Mouse (Mus musculus) heart, adult 9 months (tissue): Measurements from ENCODE around the gene Ush1g.

Experiments used
- DNase-seq, 2 experiments: peaks; one replicate each; pipeline ENCODE4 v3.0.0; 2022; ENCODE audit warnings: low spot score in 2 of 2

Ush1g gene

GRCm38 (mm10) chr11:115289885-115290284, 32.0 kb downstream of the Ush1g start:
- DNase-seq, result no peak

- no peak for DNase-seq
Measured at GRCm38 (mm10) chr11:115288305-115288704, 33.5 kb downstream of the Ush1g start.

GRCm38 (mm10) chr11:115287386-115287785, 34.5 kb downstream of the Ush1g start:
- no peak for DNase-seq

- DNase-seq, result no peak
Measured at GRCm38 (mm10) chr11:115286201-115286993, 35.4 kb downstream of the Ush1g start.

GRCm38 (mm10) chr11:115285282-115285681, 36.6 kb downstream of the Ush1g start:
- DNase-seq, result no peak

- no peak for DNase-seq
Measured at GRCm38 (mm10) chr11:115283891-115284620, 37.8 kb downstream of the Ush1g start.

- DNase-seq, result no peak
Measured at GRCm38 (mm10) chr11:115283486-115283765, 38.4 kb downstream of the Ush1g start.

- DNase-seq, result no peak
Measured at GRCm38 (mm10) chr11:115282723-115283485, 38.9 kb downstream of the Ush1g start.

- peak; percentile 59 to 61 for DNase-seq
Measured at GRCm38 (mm10) chr11:115282295-115282694, 39.5 kb downstream of the Ush1g start.

GRCm38 (mm10) chr11:115279726-115280125, 42.1 kb downstream of the Ush1g start:
- no peak for DNase-seq

GRCm38 (mm10) chr11:115278176-115278575, 43.7 kb downstream of the Ush1g start:
- no peak for DNase-seq

- DNase-seq, result no peak
Measured at GRCm38 (mm10) chr11:115277604-115277975, 44.3 kb downstream of the Ush1g start.

GRCm38 (mm10) chr11:115276780-115277603, 44.8 kb downstream of the Ush1g start, which contains the start of gene Fdxr:
TSS of gene Fdxr (minus strand) at chr11:115277050.
- peak; percentile 99 to 100 for DNase-seq

GRCm38 (mm10) chr11:115275954-115276353, 45.9 kb downstream of the Ush1g start:
- DNase-seq, result no peak

- no peak for DNase-seq
Measured at GRCm38 (mm10) chr11:115275509-115275908, 46.3 kb downstream of the Ush1g start.

GRCm38 (mm10) chr11:115274771-115275170, 47.1 kb downstream of the Ush1g start:
- no peak for DNase-seq

GRCm38 (mm10) chr11:115274178-115274577, 47.7 kb downstream of the Ush1g start:
- no peak for DNase-seq

- no peak for DNase-seq
Measured at GRCm38 (mm10) chr11:115273735-115274134, 48.1 kb downstream of the Ush1g start.

GRCm38 (mm10) chr11:115272894-115273498, 48.8 kb downstream of the Ush1g start:
- no peak for DNase-seq

GRCm38 (mm10) chr11:115271481-115271880, 50.4 kb downstream of the Ush1g start:
- DNase-seq, result no peak

- DNase-seq, result no peak
Measured at GRCm38 (mm10) chr11:115271052-115271451, 50.8 kb downstream of the Ush1g start.
